Mouse (Mus musculus) intestine, embryonic 14.5 days (tissue): ENCODE data around the gene Acly. TPM values are rescaled to one million over a fixed set of nuclear protein-coding genes. Genes with fewer than 3 reads are reported as not detected.
A peak's percentile ranks its signal among the peaks of the same experiment; 100 is the strongest.

Experiments used
- ATAC-seq: fragments of 200-750 bp; cut with Nextera tagmentation; replicated peaks from 2 replicates; pipeline ENCODE4 v1.8.0; 2017; ENCODE audit warnings: low read depth, moderate number of reproducible peaks, moderate TSS enrichment, moderate library complexity; ENCODE audit not compliant: low FRiP score, low TSS enrichment
- DNase-seq: peaks from one replicate; pipeline ENCODE4 v3.0.0-alpha.2; 2018; ENCODE audit warnings: low spot score
- H3K27ac ChIP-seq: fragments of 300-500 bp; sonication (generic); 2 replicates; pipeline ENCODE4 v1.5.1; 2014; ENCODE audit warnings: low read depth, mild to moderate bottlenecking, control low read depth
- H3K27me3 ChIP-seq: fragments of 300-500 bp; sonication (generic); replicated peaks from 2 replicates; pipeline ENCODE4 v1.6.1; 2014; ENCODE audit warnings: low read length, control low read depth; ENCODE audit not compliant: control insufficient read depth, insufficient read depth
- H3K36me3 ChIP-seq: fragments of 300-500 bp; sonication (generic); 2 replicates; pipeline ENCODE4 v1.6.1; 2014; ENCODE audit warnings: low read length, control low read depth; ENCODE audit not compliant: control insufficient read depth, insufficient read depth
- H3K4me1 ChIP-seq: fragments of 300-500 bp; sonication (generic); replicated peaks from 2 replicates; pipeline ENCODE4 v1.6.1; 2014; ENCODE audit warnings: low read length, control low read depth, mixed read lengths; ENCODE audit not compliant: control insufficient read depth, insufficient read depth
- H3K4me2 ChIP-seq: fragments of 300-500 bp; sonication (generic); 2 replicates; pipeline ENCODE4 v1.6.1; 2014; ENCODE audit warnings: low read length
- H3K4me3 ChIP-seq: fragments of 300-500 bp; sonication (generic); 2 replicates; pipeline ENCODE4 v1.5.1; 2014; ENCODE audit warnings: low read depth, low read length, control low read depth, mixed read lengths
- H3K9ac ChIP-seq: fragments of 300-500 bp; sonication (generic); 2 replicates; pipeline ENCODE4 v1.6.1; 2014; ENCODE audit warnings: mild to moderate bottlenecking, low read length
- H3K9me3 ChIP-seq: fragments of 300-500 bp; sonication (generic); 2 replicates; pipeline ENCODE4 v1.6.1; 2016; ENCODE audit warnings: low read length, control low read depth; ENCODE audit not compliant: control insufficient read depth
- WGBS: fragments of 180-500 bp; shearing (Covaris S2); extraction: QIAGEN DNeasy Blood & Tissue Kit; methylation state at CpG from one replicate; pipeline ENCODE4 v1.1.7; 2014; 5-methylcytosine and 5-hydroxymethylcytosine counted together
- polyA plus RNA-seq: library from polyadenylated mRNA; unstranded; fragments of >200 nt; fragmentation: Nextera tagmentation; extraction: Ambion mirVana; gene quantifications from 2 replicates; pipeline ENCODE4 v1.2.1, GENCODE M21; 2014

Acly gene
- polyA plus RNA-seq, 1 experiment from 2014 or later: 177 TPM

DNA sequence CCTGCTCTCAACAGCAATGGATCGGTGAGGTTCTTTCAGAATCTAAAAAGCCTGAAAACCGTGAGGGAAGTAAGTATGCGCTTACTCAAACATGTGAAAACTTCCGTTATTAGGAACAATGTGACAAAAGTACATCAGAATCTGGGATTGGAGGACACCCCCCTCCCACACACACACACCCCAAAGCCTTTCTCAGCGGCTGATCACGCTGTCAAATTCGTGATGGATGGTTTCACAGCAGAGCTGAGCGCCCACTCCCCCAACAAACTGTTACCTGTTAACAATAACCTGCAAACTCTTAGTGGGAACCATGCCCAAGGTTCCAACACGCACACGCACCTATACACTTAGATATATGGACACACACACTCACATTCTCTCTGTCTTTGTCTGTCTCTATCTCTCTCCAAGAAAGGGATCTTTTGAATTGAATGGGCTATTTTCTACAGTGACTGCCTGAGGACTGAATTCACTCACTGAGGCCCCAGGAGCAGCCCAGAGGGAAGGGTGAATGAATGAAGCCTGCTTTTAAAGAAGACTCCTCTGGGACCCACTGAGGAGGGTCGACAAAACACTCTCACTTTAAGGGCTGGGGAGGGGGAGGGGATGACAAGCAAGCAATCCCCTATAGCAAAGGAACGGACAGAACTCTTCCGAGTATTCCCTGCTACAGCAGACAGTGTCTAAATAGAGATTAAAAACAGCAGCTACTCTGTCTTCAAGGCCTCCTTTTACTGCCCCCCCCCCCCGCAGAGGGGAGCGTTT lies 1.6 kb downstream of the Acly start:
- ATAC-seq (no peak), DNase-seq (no peak)
- Histone ChIP-seq H3K27me3 (no peaks in the 10 kb centered on the region), H3K4me3 (peak overlapping the region; percentile 86), H3K27ac (no peak overlapping the region; the same call in 1 of the 2 replicates), H3K4me2 (peak overlapping the region; percentile 81), H3K4me1 (peaks cover 29% of the 10 kb centered on the region), H3K9me3 (no peaks in the 10 kb centered on the region), H3K9ac (peak overlapping the region; percentile 87), H3K36me3 (peaks cover 29% of the 10 kb centered on the region)
- WGBS: 19% methylated on average over 15 of the region's 15 CpGs

- Histone ChIP-seq H3K4me3 (peak overlapping the region; percentile 86), H3K4me2 (peak overlapping the region; percentile 81), H3K4me1 (peaks cover 29% of the 10 kb centered on the region), H3K36me3 (peaks cover 41% of the 10 kb centered on the region), H3K27me3 (no peaks in the 10 kb centered on the region), H3K9me3 (no peaks in the 10 kb centered on the region), H3K27ac (no peak overlapping the region), H3K9ac (peak overlapping the region; percentile 18; the same call in 1 of the 2 replicates)
- DNase-seq: no peak
- no peak for ATAC-seq
- WGBS: 56% methylated on average over 11 of the region's 11 CpGs
These were observed 2.7 kb downstream of the Acly start for GRCm38 (mm10) chr11:100524987-100525630.

DNA sequence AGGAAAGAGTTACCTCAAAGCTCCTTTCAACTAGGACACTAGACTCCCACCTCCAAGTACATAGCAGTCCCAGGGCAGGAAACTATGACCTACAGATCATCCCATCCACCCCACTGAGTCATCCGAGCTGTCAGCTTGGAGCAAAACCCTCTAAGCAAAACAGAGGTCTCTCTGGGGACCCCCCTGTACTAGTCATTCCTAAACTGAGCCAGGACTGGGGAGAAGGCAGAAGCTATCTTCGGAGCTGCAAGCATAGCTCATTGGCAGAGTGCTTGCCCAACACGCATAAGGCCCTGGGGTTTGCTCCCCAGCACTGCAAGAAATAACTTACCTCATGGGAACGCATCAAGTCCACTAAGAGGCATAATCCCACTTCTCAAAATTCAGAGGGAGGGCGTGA lies 3.4 kb downstream of the Acly start:
- Histone ChIP-seq H3K4me1 (peaks cover 29% of the 10 kb centered on the region), H3K9ac (no peak overlapping the region), H3K9me3 (no peaks in the 10 kb centered on the region), H3K4me2 (no peak overlapping the region; the same call in 1 of the 2 replicates), H3K36me3 (peaks cover 48% of the 10 kb centered on the region), H3K27me3 (no peaks in the 10 kb centered on the region), H3K27ac (no peak overlapping the region), H3K4me3 (no peak overlapping the region)
- 86% methylated on average over 5 of the region's 5 CpGs for WGBS
- ATAC-seq (no peak), DNase-seq (no peak)

DNA sequence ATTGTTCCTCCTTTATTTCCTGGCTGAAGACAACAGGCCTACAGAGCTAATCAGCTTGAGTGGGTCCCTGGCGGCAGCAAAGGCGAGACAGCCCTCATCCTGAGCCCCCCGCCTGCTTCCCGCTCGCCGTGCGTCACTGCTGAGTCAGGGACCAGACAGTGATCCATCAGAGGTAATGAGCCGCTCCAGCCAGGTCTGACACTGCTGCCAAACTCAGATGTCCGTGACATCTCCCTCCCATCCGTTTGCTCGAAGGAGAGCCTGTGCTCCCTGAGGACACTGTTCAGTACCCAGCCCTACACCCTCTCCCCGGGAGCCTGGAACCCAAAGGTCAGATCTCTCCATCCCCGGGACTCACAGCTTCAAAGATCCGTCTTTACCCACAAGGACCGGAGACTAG lies 7.0 kb downstream of the Acly start:
- Histone ChIP-seq H3K4me3 (no peak overlapping the region), H3K9ac (no peak overlapping the region), H3K27me3 (no peaks in the 10 kb centered on the region), H3K4me2 (no peak overlapping the region), H3K36me3 (peaks cover 80% of the 10 kb centered on the region), H3K4me1 (peaks cover 17% of the 10 kb centered on the region), H3K9me3 (no peaks in the 10 kb centered on the region), H3K27ac (no peak overlapping the region)
- 75% methylated on average over 15 of the region's 15 CpGs for WGBS
- ATAC-seq: no peak
- no peak for DNase-seq

DNA sequence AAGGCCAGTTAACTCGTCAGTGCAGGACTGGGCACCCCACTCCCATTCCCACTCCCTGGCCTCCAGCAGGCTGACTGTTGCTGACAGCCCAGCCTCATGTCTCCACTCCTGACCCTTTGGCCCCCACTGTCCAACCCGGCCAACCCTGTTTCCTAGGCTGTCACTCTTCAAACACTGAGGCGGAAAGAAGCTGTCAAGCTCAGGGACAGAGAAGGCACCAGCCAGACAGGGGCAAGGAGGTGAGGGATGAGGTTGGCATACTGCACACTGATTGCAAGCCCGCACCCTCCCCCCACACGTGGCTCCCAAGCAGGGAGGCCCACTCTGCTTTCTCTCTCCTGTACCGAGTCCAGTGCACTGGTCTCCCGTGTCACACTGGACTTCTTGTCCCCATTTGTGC lies 8.6 kb downstream of the Acly start:
- H3K4me2 ChIP-seq: no peak overlapping the region
- H3K27ac ChIP-seq: peak overlapping the region; percentile 18; the same call in 1 of the 2 replicates
- H3K9me3 ChIP-seq: no peaks in the 10 kb centered on the region
- no peaks in the 10 kb centered on the region for H3K27me3 ChIP-seq
- no peak overlapping the region for H3K4me3 ChIP-seq
- no peak overlapping the region for H3K9ac ChIP-seq
- peaks cover 94% of the 10 kb centered on the region for H3K36me3 ChIP-seq
- H3K4me1 ChIP-seq: peaks cover 1% of the 10 kb centered on the region
- 70% methylated on average over 6 of the region's 7 CpGs for WGBS
- no peak for DNase-seq
- ATAC-seq: no peak

GRCm38 (mm10) chr11:100518188-100518591 lies 9.6 kb downstream of the Acly start:
- Histone ChIP-seq H3K4me2 (0 out of 2 replicates have a peak overlapping the region, but pooled peaks have one; percentile 0), H3K27ac (peak overlapping the region; percentile 0; the same call in 1 of the 2 replicates), H3K4me3 (no peak overlapping the region), H3K4me1 (no peaks in the 10 kb centered on the region; the same call in 1 of the 2 replicates), H3K9me3 (no peaks in the 10 kb centered on the region), H3K9ac (no peak overlapping the region), H3K27me3 (no peaks in the 10 kb centered on the region), H3K36me3 (peaks cover 97% of the 10 kb centered on the region)
- WGBS: 56% methylated on average over 5 of the region's 5 CpGs
- DNase-seq: peak; percentile 71
- peak; percentile 87 for ATAC-seq

GRCm38 (mm10) chr11:100516291-100516690 lies 11.5 kb downstream of the Acly start:
- Histone ChIP-seq H3K4me2 (no peak overlapping the region), H3K27ac (no peak overlapping the region), H3K9me3 (no peaks in the 10 kb centered on the region), H3K36me3 (peaks cover 97% of the 10 kb centered on the region), H3K4me1 (no peaks in the 10 kb centered on the region; the same call in 1 of the 2 replicates), H3K27me3 (no peaks in the 10 kb centered on the region), H3K9ac (no peak overlapping the region), H3K4me3 (no peak overlapping the region)
- no peak for ATAC-seq
- 58% methylated on average over 9 of the region's 9 CpGs for WGBS
- no peak for DNase-seq

DNA sequence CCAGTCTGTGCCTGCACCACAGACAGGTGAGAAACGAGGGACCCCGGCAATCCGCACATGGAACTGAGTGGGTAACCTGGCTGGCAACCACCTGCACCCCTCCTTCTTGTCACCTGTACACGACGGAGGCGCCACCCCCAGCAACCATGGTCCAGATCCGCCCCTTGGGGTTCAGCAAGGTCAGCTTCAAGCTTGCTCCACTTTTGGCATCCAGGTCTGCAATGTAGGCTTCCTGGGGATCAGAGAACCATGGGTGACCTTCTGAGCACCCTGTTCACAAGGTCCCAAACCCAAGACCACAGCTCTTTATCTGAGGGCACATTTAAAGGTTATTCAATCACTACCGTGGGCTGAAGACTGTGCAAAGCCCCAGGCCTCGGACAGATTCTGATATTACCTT lies 12.0 kb downstream of the Acly start:
- no peaks in the 10 kb centered on the region for H3K9me3 ChIP-seq
- H3K4me1 ChIP-seq: no peaks in the 10 kb centered on the region; the same call in 1 of the 2 replicates
- ATAC-seq (no peak), DNase-seq (no peak)
- no peak overlapping the region for H3K9ac ChIP-seq
- no peak overlapping the region for H3K27ac ChIP-seq
- H3K4me3 ChIP-seq: no peak overlapping the region
- no peaks in the 10 kb centered on the region for H3K27me3 ChIP-seq
- H3K36me3 ChIP-seq: peaks cover 97% of the 10 kb centered on the region
- no peak overlapping the region for H3K4me2 ChIP-seq
- 91% methylated on average over 9 of the region's 9 CpGs for WGBS
